Mouse (Mus musculus) large intestine, adult 2 months (tissue): Measurements from ENCODE around the gene Sdc4. TPM values are rescaled to one million over a fixed set of nuclear protein-coding genes. Genes with fewer than 3 reads are reported as not detected.

Source experiments
- DNase-seq: peaks from one replicate; pipeline ENCODE4 v3.0.0-alpha.2; 2012; ENCODE audit warnings: low read depth, low spot score
- WGBS: fragments of 180-500 bp; shearing (Covaris S2); methylation state at CpG from one replicate; pipeline ENCODE4 v1.1.7; 2018; 5-methylcytosine and 5-hydroxymethylcytosine counted together
- polyA plus RNA-seq: library from polyadenylated mRNA; depleted of rRNA; stranded (reverse); fragments of >200 nt; gene quantifications from 2 replicates; pipeline ENCODE4 v1.2.3, GENCODE M21; 2012; rRNA removed

Sdc4 gene
- 70.6 and 77.3 TPM in 2 replicates for polyA plus RNA-seq

- DNase-seq, result no peak
Observed at GRCm38 (mm10) chr2:164443460-164444000, at the start of gene Sdc4. Sdc4 (minus strand) TSS chr2:164443887.

DNA sequence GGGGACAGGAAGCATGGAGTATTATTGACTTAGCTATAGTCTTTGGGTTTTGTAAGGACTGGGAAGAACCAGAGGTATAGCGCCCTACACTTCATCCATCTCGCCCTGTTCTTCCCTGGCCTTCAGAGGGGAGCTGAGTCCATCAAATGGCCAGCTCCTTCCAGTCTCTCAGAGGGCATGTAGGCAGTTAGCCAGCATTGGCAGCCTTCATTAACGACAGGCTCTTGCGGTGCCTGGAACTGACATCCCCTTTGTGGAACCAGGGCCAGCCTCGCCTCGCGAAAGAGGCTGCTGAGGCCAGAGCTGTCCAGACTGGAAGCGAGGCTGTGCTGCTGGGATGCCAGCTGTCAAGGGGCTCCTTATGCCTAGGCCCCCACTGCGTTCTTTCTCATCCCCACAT is 44.1 kb upstream of the Sdc4 start:
- no peak for DNase-seq
- WGBS, result 76% methylated on average over 9 of the region's 9 CpGs

More at GRCm38 (mm10) chr2:164443460-164444000, at the start of gene Sdc4:
- WGBS, result 13% methylated on average over 18 of the region's 18 CpGs

DNA sequence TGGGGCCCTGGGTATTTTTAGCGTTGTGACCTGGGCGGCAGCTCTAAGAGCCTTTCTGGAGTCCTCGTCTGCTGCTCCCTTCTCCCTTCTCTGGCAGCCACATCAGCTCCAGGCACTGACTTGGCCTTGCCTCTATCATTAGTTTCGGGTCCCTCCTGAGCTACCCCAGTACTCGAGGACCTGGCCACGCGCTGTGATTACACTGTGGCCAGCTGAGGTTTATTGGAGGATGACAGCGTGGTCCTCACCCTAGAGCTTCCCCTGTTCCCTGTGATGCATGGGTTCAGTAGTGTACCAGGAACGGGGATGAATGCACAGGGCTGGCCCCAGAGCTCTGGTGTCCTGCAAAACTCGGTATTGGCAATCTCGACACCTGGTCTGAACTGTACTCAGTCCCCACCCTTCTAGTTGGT is 43.4 kb upstream of the Sdc4 start:
- 5% methylated on average over 11 of the region's 11 CpGs for WGBS
- no peak for DNase-seq

DNA sequence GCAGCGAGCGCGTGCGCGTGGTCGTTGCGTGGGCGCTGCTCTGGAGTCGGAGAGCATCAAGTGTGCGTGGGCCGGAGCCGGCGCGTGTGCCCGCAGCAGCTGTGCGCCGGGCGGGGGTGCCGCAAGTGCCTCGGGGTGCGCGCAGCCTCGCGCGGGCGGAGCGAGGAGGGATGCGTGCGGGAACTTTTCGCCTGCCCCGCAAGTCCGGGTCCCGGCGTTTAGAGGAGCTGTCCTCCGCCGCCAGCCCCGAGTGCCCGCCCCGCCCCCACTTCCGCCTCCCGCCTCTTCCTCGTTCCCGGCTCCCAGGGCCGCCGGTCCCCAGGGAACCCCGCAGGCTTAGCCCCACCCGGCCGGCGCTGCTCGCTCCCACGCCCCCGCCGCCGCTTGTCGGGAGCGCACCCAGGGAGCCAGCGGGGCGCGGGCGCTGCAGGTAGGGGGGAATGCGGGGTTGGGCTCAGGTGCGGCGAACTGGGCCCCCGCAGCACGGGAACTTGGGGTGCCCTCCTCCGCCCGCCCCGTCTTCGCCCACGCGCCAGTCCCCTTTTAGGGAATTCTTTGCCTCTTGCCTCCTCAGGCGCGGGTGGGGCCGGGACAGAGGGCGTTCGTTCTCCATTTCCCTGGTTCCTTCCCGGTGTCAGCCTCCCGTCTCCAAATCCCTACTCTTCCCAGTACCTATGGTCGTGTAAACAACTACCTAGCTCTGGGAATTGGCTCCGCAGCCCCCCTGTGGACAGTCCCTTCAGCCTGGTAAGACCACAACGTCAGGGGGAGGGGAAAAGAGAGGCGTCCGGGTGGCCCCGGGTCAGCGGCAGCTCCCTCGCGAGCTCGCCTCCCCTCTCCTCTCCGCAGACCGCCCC is 42.8 kb upstream of the Sdc4 start:
- under 1% methylated on average over 88 of the region's 90 CpGs for WGBS
- DNase-seq, result no peak

DNA sequence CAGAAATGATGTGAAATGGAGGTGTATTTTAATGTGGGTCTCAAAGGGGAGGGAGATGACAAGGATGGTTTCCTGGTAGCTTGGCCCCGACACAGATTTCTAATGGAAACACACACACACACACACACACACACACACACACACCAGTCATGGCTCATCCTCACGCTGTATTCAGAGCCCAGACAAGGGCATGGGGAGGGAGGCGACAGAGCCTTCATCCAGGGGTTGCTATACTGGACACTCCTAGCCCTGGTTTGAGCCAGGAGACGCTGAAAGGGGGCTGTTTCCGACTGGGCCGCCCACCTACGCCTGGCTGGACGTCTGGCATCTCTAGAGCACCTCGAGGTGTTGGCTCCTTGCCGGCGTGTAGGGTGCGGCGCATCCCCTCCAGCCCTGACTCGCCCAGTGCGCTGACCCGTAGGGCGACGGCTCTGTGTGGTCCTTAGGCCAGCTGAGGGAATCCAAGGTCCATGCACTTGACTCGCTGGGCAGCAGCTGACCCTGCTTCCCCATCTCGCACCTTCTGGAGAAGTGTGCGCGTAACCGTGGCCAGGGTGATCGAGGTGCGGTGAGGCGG is 42.1 kb upstream of the Sdc4 start, which contains the start of gene Dbndd2:
TSS of gene Dbndd2 (plus strand) at position 426 of the 577 bp plus-strand sequence.
- DNase-seq, result no peak
- WGBS, result 3% methylated on average over 26 of the region's 26 CpGs

DNA sequence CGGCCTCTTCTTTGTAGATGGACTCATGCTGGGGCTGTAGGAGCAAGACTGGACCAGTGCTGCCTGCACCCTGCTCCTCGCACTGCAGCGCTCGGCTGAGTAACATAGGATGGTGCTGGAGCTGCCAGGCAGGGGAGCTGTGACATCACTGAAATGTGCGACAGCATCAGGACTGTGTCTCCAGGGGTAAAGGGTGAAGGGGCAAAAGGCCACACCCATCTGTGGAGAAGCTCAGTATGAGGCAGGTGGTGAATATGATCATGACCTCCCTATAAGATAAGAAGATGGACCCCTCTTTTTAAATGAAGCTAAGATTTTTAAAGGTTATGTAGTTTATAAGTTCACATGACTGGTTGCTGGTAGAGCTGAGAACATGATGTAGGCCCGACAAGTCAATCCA is 29.9 kb upstream of the Sdc4 start, which contains the start of gene Trp53tg5:
TSS of gene Trp53tg5 (minus strand) at position 101 of the 400 bp plus-strand sequence.
- no peak for DNase-seq
- WGBS, result 87% methylated on average over 6 of the region's 6 CpGs

GRCm38 (mm10) chr2:164470254-164470653 is 26.6 kb upstream of the Sdc4 start:
- WGBS, result 28% methylated on average over 10 of the region's 10 CpGs
- DNase-seq, result no peak

DNA sequence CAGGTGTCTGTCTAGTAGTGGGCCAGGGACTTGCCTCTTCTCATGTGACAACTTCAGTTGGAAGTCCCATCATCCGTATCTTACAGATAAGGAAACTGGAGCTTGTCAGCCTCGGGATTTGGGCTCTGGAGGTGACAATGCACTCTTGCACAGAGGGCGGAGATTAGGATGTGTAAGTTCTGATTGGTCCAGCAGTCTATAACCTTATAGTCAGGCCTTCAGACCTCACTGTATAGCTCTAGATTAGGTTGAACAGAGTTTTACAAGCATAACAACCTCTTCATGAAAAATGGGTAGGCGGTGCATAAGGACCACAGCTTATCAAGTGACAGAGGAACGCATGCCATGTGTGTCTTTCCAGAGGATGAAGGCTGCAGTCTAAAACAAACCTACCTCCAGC is 23.1 kb upstream of the Sdc4 start:
- DNase-seq, result no peak
- 72% methylated on average over 5 of the region's 5 CpGs for WGBS

DNA sequence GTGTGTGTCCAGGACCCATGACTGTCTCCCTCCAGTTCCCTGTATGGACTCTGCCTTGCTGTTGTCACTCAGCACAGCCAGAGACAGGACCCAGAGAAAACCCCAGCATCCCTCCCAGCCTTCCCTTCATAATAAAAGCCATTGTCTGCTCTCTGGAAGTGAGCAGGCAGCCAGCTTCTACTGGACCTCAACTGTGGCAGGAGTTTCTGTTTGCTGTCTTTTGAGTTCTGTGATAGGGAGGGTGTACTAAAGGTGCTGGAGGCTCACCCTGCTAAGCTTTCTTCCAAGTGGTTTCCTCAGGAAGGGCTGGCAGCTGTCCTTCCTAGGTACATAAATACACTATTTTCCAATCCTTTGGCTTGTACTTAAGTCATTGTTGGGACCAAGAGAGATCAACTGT is 21.5 kb upstream of the Sdc4 start:
- DNase-seq, result no peak

DNA sequence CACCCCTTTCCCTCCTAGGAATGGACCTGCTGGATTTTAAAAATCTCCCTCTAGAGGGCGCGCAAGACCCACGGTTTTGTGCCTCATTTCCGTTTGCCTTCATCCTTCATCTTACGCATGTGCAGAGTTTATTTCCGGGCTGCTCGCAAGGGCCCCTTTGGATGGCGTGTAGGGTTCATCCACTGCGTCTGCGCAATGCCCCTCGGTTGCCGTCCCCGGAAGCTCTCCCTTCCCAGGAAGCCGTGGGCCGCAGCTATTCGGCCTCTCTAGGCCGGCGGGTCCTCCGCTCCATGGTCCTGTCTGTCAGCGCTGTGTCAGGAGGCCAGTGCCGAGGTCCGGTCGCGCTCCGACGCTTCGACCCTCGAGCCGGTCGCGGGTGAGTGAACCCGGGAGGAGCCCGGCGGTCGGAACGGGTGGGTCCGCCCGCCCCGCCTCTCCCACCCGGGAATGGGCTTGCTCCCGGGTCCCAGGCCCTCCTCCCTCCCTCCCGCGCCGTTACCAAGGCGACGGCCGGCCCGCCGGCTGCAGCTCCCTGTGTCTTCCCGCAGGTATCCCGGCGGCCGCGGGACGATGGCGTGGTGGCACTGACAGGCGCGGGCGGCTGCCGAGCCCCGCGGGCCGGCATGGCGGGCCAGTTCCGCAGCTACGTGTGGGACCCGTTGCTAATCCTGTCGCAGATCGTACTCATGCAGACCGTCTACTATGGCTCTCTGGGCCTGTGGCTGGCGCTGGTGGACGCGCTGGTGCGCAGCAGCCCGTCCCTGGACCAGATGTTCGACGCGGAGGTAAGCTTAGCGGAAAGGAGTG is 17.3 kb upstream of the Sdc4 start, which contains the start of gene Gm20458:
TSS of gene Gm20458 (plus strand) at position 223 of the 807 bp plus-strand sequence.
- under 1% methylated on average over 78 of the region's 79 CpGs for WGBS
- DNase-seq, result no peak

DNA sequence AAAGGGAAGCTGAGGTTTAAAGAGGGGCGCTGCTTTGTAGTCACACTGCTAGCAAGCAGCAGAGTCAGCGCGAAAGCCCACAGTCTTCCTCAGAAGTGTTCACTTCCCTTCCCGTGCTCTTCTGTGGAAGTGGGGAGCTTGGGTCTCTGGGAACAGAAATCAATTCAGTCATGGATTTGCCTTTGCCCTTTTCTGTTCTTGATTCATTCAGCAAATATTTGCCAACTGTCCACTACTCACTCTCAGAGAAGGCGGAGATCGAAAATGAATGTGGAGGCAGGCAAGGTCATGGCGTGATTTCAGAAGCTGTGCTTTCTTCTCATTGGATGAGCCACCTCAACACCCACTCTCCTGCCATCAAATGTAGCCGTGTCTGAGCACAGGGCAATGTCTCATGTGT is 14.8 kb upstream of the Sdc4 start:
- WGBS, result 20% methylated on average over 8 of the region's 8 CpGs
- no peak for DNase-seq

DNA sequence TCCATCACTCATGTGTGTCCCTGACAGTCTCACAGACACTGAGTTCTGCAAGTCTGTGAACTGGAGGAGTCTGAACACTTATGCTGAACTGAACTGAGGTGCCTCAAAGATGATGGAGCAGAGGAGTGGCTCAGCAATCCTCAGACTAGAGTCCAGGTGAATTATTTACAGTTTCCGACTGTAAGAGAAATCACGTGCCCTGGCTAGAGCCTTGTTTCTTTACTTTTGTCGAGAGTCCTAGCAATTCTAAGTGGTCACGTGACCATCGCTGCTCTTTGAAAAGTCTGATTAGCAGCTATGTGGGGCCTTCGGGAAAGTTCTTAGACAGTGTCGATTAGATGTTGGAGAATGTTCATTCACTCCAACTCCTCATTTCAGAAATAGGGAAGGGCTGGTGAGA is 14.3 kb upstream of the Sdc4 start:
- 25% methylated on average over 7 of the region's 7 CpGs for WGBS
- DNase-seq, result no peak

GRCm38 (mm10) chr2:164456864-164457300 is 13.2 kb upstream of the Sdc4 start, which contains the start of gene Sys1:
Sys1 (plus strand) TSS chr2:164456964.
- 5% methylated on average over 7 of the region's 7 CpGs for WGBS
- no peak for DNase-seq

DNA sequence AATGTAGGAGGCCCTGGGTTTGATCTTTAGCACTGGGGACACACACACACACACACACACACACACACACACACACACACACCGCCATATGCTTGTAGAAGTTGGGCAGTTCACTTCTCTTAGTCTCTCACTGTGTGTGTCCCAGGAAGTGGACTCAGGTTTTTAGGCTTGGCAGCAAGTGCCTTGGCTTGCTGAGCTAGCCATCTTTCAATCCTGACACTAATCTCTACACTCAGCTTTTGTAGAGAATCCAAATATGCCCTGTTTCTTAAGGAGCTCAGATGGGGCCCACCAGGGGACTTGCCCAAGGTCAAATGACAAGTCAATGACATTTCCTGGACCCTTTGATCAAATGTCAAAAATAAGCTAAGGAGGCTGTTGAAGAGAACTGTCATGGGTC is 12.7 kb upstream of the Sdc4 start:
- 38% methylated on average over 1 of the region's 1 CpGs for WGBS

GRCm38 (mm10) chr2:164455421-164456190 is 11.9 kb upstream of the Sdc4 start:
- 48% methylated on average over 6 of the region's 6 CpGs for WGBS
- DNase-seq, result no peak

More for the DNA sequence above, 12.7 kb upstream of the Sdc4 start:
- DNase-seq, result no peak

- 14% methylated on average over 10 of the region's 10 CpGs for WGBS
- DNase-seq, result no peak
Observed at GRCm38 (mm10) chr2:164454846-164455245, 11.2 kb upstream of the Sdc4 start.

DNA sequence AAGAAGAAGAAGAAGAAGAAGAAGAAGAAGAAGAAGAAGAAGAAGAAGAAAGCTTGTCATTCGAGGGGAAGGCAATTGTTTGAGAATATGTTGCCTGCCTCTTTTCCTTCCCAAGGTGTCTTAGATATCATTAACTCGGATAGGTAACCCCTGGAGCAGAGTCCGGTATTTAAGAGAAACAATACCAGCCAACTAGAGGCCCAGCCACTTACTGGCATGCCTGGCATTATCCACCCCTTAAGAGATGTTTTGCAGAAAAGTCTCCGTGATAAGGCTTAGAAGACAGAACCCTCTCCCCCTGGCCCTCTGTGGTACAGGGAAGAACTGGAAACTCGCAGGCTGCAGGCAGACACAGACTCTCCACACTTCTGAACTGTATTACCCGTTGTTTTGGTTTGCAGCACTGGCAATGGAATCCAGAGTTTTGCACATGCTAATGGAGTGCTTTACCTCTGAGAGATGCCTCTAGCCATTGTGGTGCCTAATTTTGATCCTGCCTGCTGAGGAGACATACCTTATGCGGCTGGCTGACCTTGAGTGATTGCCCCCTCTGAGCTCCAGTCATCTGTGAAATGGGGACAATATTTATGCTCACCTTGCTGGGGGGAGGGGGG is 10.3 kb upstream of the Sdc4 start:
- WGBS, result 74% methylated on average over 7 of the region's 7 CpGs
- DNase-seq, result no peak

DNA sequence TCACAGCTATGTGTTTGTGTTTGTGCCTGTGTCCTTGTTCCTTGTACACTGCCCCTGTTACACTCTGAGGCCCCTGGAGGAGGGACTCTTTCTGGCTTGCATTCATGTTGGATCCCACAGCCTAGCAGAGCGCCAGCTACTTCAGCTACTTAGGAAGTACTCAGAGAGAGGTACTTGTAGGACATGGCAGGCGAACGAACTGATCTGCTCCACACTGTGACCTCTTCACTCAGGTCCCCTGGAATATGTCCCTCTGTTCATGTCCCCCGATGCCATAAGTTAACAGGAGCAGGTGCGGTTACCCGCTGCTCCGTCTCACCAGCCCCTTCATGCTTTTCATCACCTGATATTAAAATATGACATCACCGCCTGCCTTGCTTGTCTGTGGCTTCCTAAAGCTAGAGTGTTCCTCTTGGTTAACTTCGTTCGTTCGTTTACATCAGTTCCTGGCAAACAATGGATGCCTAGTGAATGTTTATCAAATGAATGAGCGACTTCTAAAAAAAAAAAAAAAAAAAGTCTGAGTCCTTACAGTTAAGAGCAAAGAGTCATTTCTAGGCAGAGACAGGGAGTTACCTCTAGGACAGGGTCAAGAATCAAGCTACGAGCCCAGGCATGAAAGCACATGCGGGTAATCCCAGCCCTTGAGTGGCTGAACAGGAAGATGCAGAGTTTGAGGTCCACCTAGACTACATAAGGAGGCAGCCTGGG is 9.5 kb upstream of the Sdc4 start:
- no peak for DNase-seq
- WGBS, result 79% methylated on average over 14 of the region's 14 CpGs
